Mouse (Mus musculus) liver, adult 2 months (tissue): Measurements from ENCODE around the gene Eea1. TPM values are rescaled to one million over a fixed set of nuclear protein-coding genes. Genes with fewer than 3 reads are reported as not detected.

Source experiments
- DNase-seq: peaks from one replicate; pipeline ENCODE4 v3.0.0-alpha.2; 2011; ENCODE audit warnings: low read depth, low spot score; ENCODE audit errors: extremely low read depth
- H3K27ac ChIP-seq: fragments of 200-500 bp; replicated peaks from 2 replicates; pipeline ENCODE4 v1.5.1; 2012; ENCODE audit warnings: low read depth, mild to moderate bottlenecking, control low read depth, inconsistent platforms, low read length; ENCODE audit not compliant: insufficient read depth
- H3K27me3 ChIP-seq: fragments of 200-500 bp; 2 replicates; pipeline ENCODE4 v1.6.1; 2012; ENCODE audit warnings: mild to moderate bottlenecking, moderate library complexity, low read length, inconsistent platforms; ENCODE audit not compliant: control insufficient read depth, insufficient read depth
- H3K36me3 ChIP-seq: fragments of 200-500 bp; 2 replicates; pipeline ENCODE4 v1.6.1; 2012; ENCODE audit warnings: low read length, inconsistent platforms; ENCODE audit not compliant: control insufficient read depth, insufficient read depth
- H3K4me1 ChIP-seq: fragments of 200-500 bp; 2 replicates; pipeline ENCODE4 v1.6.1; 2011; ENCODE audit warnings: low read length; ENCODE audit not compliant: control insufficient read depth, insufficient read depth
- H3K4me3 ChIP-seq: fragments of 200-500 bp; 2 replicates; pipeline ENCODE4 v1.5.1; 2011; ENCODE audit warnings: low read depth, mild to moderate bottlenecking, control low read depth, low read length, moderate library complexity; ENCODE audit not compliant: insufficient read depth
- H3K79me2 ChIP-seq: fragments of 200-500 bp; 2 replicates; pipeline ENCODE4 v1.6.1; 2012; ENCODE audit warnings: inconsistent platforms, mild to moderate bottlenecking, low read length, moderate library complexity; ENCODE audit not compliant: control insufficient read depth, insufficient read depth
- H3K9ac ChIP-seq: fragments of 200-500 bp; 2 replicates; pipeline ENCODE4 v1.6.1; 2012; ENCODE audit warnings: low read depth, mild to moderate bottlenecking, control low read depth, inconsistent platforms, low read length
- CTCF ChIP-seq: fragments of 200-500 bp; IDR thresholded peaks from 2 replicates; pipeline ENCODE4 v1.5.1; 2011; ENCODE audit warnings: low read depth, low read length, control low read depth
- POLR2A ChIP-seq: fragments of 200-500 bp; IDR thresholded peaks from 2 replicates; pipeline ENCODE4 v1.6.1; 2011; ENCODE audit warnings: low read length, control low read depth; ENCODE audit not compliant: insufficient read depth; ENCODE audit errors: extremely low read depth
- WGBS: fragments of 180-500 bp; shearing (Covaris S2); methylation state at CpG from one replicate; pipeline ENCODE4 v1.1.7; 2018; 5-methylcytosine and 5-hydroxymethylcytosine counted together
- polyA plus RNA-seq: library from polyadenylated mRNA; depleted of rRNA; stranded (reverse); fragments of >200 nt; gene quantifications from 2 replicates; pipeline ENCODE4 v1.2.3, GENCODE M21; 2012
- total RNA-seq: library from RNA; depleted of rRNA; stranded (reverse); fragments of >200 nt; gene quantifications from 2 replicates; pipeline ENCODE4 v1.2.3, GENCODE M21; 2014

The Eea1 gene
- total and polyA plus RNA-seq, 2 experiments = 3.1 to 19.6 TPM

DNA sequence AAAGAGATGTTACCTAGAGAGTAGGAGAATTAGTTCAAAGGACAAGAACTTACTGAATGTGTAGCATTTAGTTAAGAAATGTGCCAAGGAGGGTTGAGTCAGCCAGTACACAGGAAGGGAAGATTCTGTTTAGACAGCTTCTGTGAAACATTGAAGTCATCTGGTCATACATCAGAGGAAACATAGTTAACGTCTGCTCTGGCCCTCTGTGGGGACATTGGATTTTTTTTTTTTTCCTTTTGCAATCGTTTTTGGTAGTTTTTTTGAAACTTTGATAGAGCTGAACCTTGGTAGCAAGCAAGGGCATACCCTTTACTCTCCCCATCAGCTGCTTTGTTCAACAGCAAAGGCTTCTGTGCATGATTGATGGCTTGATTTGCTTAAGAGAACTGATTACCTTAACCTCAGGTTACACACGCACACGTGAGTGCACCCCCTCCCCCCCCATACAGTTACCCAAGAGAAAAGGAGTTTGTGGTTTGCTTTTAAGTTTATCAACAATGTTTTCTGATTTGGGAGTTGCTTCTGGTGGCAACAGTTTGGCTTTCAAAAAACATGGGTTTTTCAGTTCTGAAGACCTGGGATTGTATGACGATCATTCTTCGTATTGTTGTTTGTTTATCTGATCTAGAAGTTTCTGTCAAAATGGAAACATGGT is 1.4 kb downstream of the Eea1 start:
- Histone ChIP-seq H3K27me3 (no peaks in the 10 kb centered on the region), H3K9ac (no peak overlapping the region), H3K79me2 (peaks cover 10% of the 10 kb centered on the region; the same call in 1 of the 2 replicates), H3K27ac (no peak overlapping the region), H3K4me3 (peak overlapping the region; percentile 61; the same call in 1 of the 2 replicates), H3K4me1 (peaks cover 9% of the 10 kb centered on the region), H3K36me3 (no peaks in the 10 kb centered on the region)
- 32% methylated on average over 6 of the region's 6 CpGs for WGBS
- TF ChIP-seq CTCF (no peak), POLR2A (no peak)
- DNase-seq = peak; percentile 38

DNA sequence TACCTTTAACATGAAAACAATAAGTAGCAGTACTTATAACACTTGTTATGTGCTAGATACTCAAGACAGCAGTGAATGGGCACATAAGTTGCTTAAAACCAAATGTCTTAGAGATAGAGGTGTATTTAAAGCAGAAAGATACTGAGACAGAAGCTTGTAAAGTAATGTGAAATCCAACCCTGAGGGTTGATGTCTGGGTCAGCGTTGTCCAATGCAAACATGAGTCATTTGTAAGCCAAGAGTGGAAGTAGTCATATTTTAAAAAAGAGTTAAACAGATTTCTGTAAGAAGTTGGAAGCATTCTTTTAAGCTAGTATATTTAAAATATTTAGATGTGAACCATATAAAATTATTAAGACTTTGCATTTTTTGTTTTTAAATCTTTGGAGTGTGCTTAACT is 4.6 kb downstream of the Eea1 start:
- 43% methylated on average over 1 of the region's 1 CpGs for WGBS
- no peak overlapping the region for H3K4me3 ChIP-seq
- peaks cover 16% of the 10 kb centered on the region; the same call in 1 of the 2 replicates for H3K79me2 ChIP-seq
- no peaks in the 10 kb centered on the region for H3K27me3 ChIP-seq
- no peak overlapping the region for H3K9ac ChIP-seq
- TF ChIP-seq POLR2A (no peak), CTCF (no peak)
- no peaks in the 10 kb centered on the region for H3K36me3 ChIP-seq
- DNase-seq = no peak
- H3K27ac ChIP-seq = no peak overlapping the region
- peaks cover 13% of the 10 kb centered on the region for H3K4me1 ChIP-seq

DNA sequence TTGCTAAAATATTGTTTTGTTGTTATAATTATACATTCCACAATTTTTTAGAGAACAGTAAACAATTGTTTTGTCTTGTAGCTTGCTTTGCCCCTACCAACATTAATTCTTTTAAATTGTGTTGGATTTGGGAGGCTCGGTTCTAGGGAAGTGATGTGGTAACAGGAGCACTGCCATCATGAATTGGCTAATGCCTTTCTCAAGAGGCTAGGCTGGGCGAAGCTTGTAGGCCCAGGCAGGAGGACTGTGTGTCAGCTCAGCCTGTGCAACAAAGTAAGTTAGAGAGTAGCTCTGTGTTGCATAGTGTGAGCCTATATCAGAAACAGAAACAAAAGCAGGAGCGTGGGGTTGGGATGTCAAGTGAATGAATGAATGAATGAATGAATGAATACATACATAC is 9.0 kb downstream of the Eea1 start:
- H3K36me3 ChIP-seq = no peaks in the 10 kb centered on the region
- H3K9ac ChIP-seq = no peak overlapping the region
- H3K4me1 ChIP-seq = peaks cover 15% of the 10 kb centered on the region
- WGBS = 65% methylated on average over 3 of the region's 3 CpGs
- H3K27ac ChIP-seq = 0 out of 2 replicates have a peak overlapping the region, but pooled peaks have one; percentile 38
- no peak for DNase-seq
- H3K27me3 ChIP-seq = no peaks in the 10 kb centered on the region
- H3K79me2 ChIP-seq = peaks cover 22% of the 10 kb centered on the region; the same call in 1 of the 2 replicates
- H3K4me3 ChIP-seq = no peak overlapping the region
- TF ChIP-seq CTCF = no peak
- TF ChIP-seq POLR2A = no peak

DNA sequence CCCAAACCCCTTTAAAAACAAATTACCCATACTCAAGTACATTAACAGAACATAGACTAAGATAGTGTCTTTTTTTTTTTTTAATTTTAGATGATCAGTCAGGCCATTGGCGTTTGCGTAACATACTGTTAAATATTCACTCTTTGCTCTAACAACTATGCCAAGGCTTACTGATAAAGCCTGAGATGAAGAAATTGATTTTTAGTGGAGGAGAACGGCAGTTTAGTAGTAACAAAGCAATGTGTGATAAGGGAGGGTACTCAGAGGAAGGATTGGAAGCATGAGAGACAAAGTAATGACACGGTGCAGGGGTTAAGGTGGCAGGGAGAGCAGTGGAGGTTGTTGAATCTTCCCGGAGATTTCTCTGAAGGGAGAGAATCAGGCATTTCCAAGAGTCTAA is 9.7 kb downstream of the Eea1 start:
- peak; percentile 93 for DNase-seq
- TF ChIP-seq POLR2A (no peak), CTCF (no peak)
- Histone ChIP-seq H3K27ac (peak overlapping the region; percentile 56), H3K27me3 (no peaks in the 10 kb centered on the region), H3K9ac (no peak overlapping the region), H3K4me1 (peaks cover 15% of the 10 kb centered on the region), H3K36me3 (no peaks in the 10 kb centered on the region), H3K79me2 (peaks cover 23% of the 10 kb centered on the region; the same call in 1 of the 2 replicates), H3K4me3 (no peak overlapping the region)
- 29% methylated on average over 5 of the region's 5 CpGs for WGBS

DNA sequence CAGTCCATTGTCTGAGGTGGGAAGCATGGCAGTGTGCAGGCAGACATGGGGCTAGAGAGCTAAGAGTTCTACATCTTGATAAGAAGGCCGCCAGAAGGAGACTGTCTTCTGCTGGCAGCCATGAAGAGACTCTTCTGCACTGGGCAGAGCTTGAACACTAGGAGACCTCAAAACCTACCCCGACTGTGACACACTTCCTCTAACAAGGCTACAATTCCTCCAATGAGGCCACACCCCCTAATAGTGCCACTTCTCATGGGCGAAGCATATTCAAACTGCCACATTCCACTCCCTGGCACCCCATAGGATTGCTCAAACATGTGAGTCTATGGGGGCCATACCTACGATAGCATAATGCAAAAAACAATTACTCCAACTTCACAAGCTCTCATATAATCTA is 10.3 kb downstream of the Eea1 start:
- H3K4me3 ChIP-seq = no peak overlapping the region
- no peak for TF ChIP-seq CTCF
- no peak for TF ChIP-seq POLR2A
- no peak overlapping the region for H3K9ac ChIP-seq
- DNase-seq = no peak
- peaks cover 13% of the 10 kb centered on the region for H3K4me1 ChIP-seq
- peak overlapping the region; percentile 18; the same call in 1 of the 2 replicates for H3K27ac ChIP-seq
- H3K36me3 ChIP-seq = no peaks in the 10 kb centered on the region
- peaks cover 23% of the 10 kb centered on the region; the same call in 1 of the 2 replicates for H3K79me2 ChIP-seq
- WGBS = 88% methylated on average over 4 of the region's 4 CpGs
- H3K27me3 ChIP-seq = no peaks in the 10 kb centered on the region

DNA sequence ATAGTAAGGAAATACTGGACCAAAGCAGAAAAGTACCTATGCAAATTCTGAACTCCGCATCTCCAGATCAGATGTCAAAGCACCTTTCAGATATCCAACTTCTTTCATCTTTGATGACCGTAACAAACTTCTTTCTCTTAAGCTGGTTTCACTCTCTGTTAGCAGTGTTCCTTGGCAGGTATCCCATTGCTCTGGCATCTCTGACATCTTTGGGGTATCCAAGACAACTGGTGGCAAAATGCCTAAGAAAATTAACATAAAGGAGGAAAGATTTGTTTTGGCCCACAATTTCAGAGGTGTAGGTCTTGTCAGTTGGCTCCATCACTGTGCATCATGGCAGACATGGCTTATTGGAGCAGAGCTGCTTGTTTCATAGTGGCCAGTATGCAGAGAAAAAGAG is 10.9 kb downstream of the Eea1 start:
- TF ChIP-seq CTCF = no peak
- TF ChIP-seq POLR2A = no peak
- WGBS = 93% methylated on average over 2 of the region's 2 CpGs
- Histone ChIP-seq H3K27me3 (no peaks in the 10 kb centered on the region), H3K9ac (no peak overlapping the region), H3K4me1 (peaks cover 18% of the 10 kb centered on the region), H3K27ac (no peak overlapping the region), H3K79me2 (peaks cover 28% of the 10 kb centered on the region; the same call in 1 of the 2 replicates), H3K36me3 (no peaks in the 10 kb centered on the region), H3K4me3 (no peak overlapping the region)
- no peak for DNase-seq
